Mouse (Mus musculus) intestine, embryonic 15.5 days (tissue): ENCODE data around the gene Dhdds. TPM values are rescaled to one million over a fixed set of nuclear protein-coding genes. Genes with fewer than 3 reads are reported as not detected.

Source experiments
- ATAC-seq: fragments of 200-750 bp; cut with Nextera tagmentation; 2 replicates; pipeline ENCODE4 v1.8.0; 2017; ENCODE audit warnings: moderate TSS enrichment, moderate library complexity
- H3K27ac ChIP-seq: fragments of 300-500 bp; sonication (generic); 2 replicates; pipeline ENCODE4 v1.5.1; 2015; ENCODE audit warnings: mild to moderate bottlenecking, inconsistent platforms
- H3K27me3 ChIP-seq: fragments of 300-500 bp; sonication (generic); replicated peaks from 2 replicates; pipeline ENCODE4 v1.6.1; 2015; ENCODE audit warnings: inconsistent platforms
- H3K36me3 ChIP-seq: fragments of 300-500 bp; sonication (generic); 2 replicates; pipeline ENCODE4 v1.6.1; 2015; ENCODE audit warnings: inconsistent platforms
- H3K4me1 ChIP-seq: fragments of 300-500 bp; sonication (generic); replicated peaks from 2 replicates; pipeline ENCODE4 v1.6.1; 2015; ENCODE audit warnings: inconsistent platforms
- H3K4me2 ChIP-seq: fragments of 300-500 bp; sonication (generic); replicated peaks from 2 replicates; pipeline ENCODE4 v1.6.1; 2015; ENCODE audit warnings: mild to moderate bottlenecking, inconsistent platforms
- H3K4me3 ChIP-seq: fragments of 300-500 bp; sonication (generic); replicated peaks from 2 replicates; pipeline ENCODE4 v1.5.1; 2015; ENCODE audit warnings: inconsistent platforms
- H3K9ac ChIP-seq: fragments of 300-500 bp; sonication (generic); 2 replicates; pipeline ENCODE4 v1.6.1; 2015; ENCODE audit warnings: inconsistent platforms
- H3K9me3 ChIP-seq: fragments of 300-500 bp; sonication (generic); 2 replicates; pipeline ENCODE4 v1.6.1; 2016; ENCODE audit warnings: inconsistent platforms
- WGBS: fragments of 180-500 bp; shearing (Covaris S2); methylation state at CpG from one replicate; pipeline ENCODE4 v1.1.7; 2015; 5-methylcytosine and 5-hydroxymethylcytosine counted together
- polyA plus RNA-seq: library from polyadenylated mRNA; unstranded; fragments of >200 nt; fragmentation: Nextera tagmentation; extraction: Ambion mirVana; gene quantifications from 2 replicates; pipeline ENCODE4 v1.2.1, GENCODE M21; 2015

Dhdds gene
- polyA plus RNA-seq, 1 experiment from 2014 or later: 41.9 TPM

DNA sequence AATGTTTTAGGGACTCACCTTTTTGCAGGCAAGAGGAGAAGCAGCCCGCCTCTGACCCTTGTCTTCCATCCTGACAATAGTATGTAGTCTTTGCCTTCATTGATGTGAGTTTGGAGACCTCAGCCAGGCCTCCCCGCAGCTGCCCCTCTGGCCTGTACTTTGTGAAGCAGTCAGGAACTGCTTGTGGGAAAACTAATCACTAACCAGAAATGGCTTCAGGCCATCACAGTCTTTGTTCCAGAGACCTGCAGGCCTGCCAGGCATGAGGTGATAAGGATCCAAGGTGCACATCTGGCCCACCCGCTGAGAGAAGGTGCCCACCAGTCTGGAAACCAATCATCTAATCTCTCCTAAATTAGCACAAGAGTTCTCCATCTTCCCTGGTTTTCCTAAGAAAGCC, 68.9 kb downstream of the Dhdds start:
- WGBS: 79% methylated on average over 3 of the region's 3 CpGs
- Histone ChIP-seq H3K4me1 (0 out of 2 replicates have a peak, but pooled peaks cover 6% of the 10 kb centered on the region), H3K36me3 (no peaks in the 10 kb centered on the region), H3K27ac (no peak overlapping the region), H3K4me2 (no peak overlapping the region), H3K9ac (no peak overlapping the region), H3K9me3 (no peaks in the 10 kb centered on the region), H3K4me3 (no peak overlapping the region), H3K27me3 (no peaks in the 10 kb centered on the region)
- ATAC-seq: no peak

DNA sequence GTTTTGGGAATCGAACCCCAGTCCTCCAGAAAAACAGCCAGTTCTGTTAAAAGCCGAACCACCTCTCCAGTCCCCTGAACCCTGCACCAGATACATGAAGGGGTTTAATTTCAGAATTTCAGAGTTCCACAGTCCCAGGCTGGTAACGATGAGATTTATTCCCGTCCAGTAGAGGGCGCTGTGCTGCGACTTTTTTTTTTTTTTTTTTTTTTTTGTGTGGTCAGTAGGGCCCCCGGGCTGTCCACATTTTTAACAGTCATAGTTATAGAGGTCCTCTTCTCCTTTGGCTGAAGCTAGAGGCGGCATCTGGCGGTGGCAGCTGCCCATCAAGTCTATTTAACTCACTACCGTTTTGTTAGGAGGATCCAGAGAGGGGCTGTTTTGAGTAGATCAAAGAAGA, 69.4 kb downstream of the Dhdds start:
- Histone ChIP-seq H3K36me3 (no peaks in the 10 kb centered on the region), H3K4me3 (no peak overlapping the region), H3K27me3 (no peaks in the 10 kb centered on the region), H3K4me1 (0 out of 2 replicates have a peak, but pooled peaks cover 6% of the 10 kb centered on the region), H3K27ac (no peak overlapping the region), H3K9me3 (no peaks in the 10 kb centered on the region), H3K4me2 (no peak overlapping the region), H3K9ac (no peak overlapping the region)
- ATAC-seq: no peak
- WGBS: 18% methylated on average over 10 of the region's 10 CpGs

DNA sequence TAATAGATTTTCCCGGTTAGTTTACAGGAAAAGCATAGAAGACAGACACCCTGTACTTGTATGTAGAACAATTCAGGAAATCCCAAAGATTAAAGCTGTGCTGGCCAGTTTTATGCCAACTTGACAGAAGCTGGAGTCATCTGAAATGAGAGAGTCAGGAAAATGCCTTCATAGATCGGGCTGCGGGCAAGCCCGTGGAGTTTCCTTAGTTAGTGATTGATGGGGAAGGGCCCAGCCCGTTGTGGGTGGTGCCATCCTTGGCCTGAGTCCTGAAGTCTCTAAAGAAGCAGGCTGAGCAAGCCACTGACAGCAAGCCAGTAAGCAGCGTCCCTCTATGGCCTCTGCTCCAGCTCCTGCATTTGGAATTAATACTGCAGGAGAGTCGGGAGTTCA, 71.4 kb downstream of the Dhdds start:
- no peaks in the 10 kb centered on the region for H3K9me3 ChIP-seq
- 0 out of 2 replicates have a peak, but pooled peaks cover 6% of the 10 kb centered on the region for H3K4me1 ChIP-seq
- H3K27me3 ChIP-seq: no peaks in the 10 kb centered on the region
- 0 out of 2 replicates have a peak overlapping the region, but pooled peaks have one; percentile 11 for H3K27ac ChIP-seq
- no peak for ATAC-seq
- 0 out of 2 replicates have a peak overlapping the region, but pooled peaks have one; percentile 22 for H3K4me2 ChIP-seq
- no peak overlapping the region for H3K9ac ChIP-seq
- WGBS: 15% methylated on average over 7 of the region's 7 CpGs
- no peaks in the 10 kb centered on the region for H3K36me3 ChIP-seq
- no peak overlapping the region for H3K4me3 ChIP-seq

- Histone ChIP-seq H3K4me3 (no peak overlapping the region), H3K4me1 (0 out of 2 replicates have a peak, but pooled peaks cover 6% of the 10 kb centered on the region), H3K4me2 (0 out of 2 replicates have a peak overlapping the region, but pooled peaks have one; percentile 22), H3K9ac (no peak overlapping the region), H3K36me3 (no peaks in the 10 kb centered on the region), H3K27me3 (no peaks in the 10 kb centered on the region), H3K9me3 (no peaks in the 10 kb centered on the region), H3K27ac (0 out of 2 replicates have a peak overlapping the region, but pooled peaks have one; percentile 11)
- ATAC-seq: no peak
- 36% methylated on average over 15 of the region's 15 CpGs for WGBS
These were observed 72.0 kb downstream of the Dhdds start for GRCm38 (mm10) chr4:133928576-133929277.

GRCm38 (mm10) chr4:133925204-133925603, 75.5 kb downstream of the Dhdds start:
- no peak overlapping the region for H3K4me3 ChIP-seq
- no peak overlapping the region for H3K9ac ChIP-seq
- no peaks in the 10 kb centered on the region for H3K36me3 ChIP-seq
- no peak overlapping the region for H3K27ac ChIP-seq
- ATAC-seq: no peak
- no peaks in the 10 kb centered on the region for H3K27me3 ChIP-seq
- H3K4me1 ChIP-seq: 0 out of 2 replicates have a peak, but pooled peaks cover 6% of the 10 kb centered on the region
- no peaks in the 10 kb centered on the region for H3K9me3 ChIP-seq
- H3K4me2 ChIP-seq: no peak overlapping the region
- 57% methylated on average over 4 of the region's 4 CpGs for WGBS

DNA sequence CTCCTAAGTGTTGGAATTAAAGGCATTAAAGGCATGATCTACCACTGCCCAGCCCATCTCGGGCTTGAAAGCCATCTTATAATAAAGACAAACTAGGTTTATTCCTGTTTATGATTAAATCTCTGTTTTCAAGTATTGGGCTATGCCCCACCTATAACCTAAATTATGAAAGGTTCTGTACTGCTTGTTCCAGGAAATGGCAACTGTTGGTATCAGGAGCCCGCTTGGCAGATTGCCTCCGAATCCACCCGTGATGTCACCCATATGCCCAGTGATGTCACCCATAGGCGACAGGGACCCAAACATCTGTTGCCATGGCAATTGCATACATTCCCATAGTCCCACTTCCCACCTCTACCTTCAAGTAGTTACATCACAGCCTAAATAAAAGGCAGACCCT, 77.0 kb downstream of the Dhdds start:
- Histone ChIP-seq H3K27ac (no peak overlapping the region), H3K9me3 (no peaks in the 10 kb centered on the region), H3K4me2 (no peak overlapping the region), H3K4me3 (no peak overlapping the region), H3K9ac (no peak overlapping the region), H3K36me3 (no peaks in the 10 kb centered on the region), H3K4me1 (no peaks in the 10 kb centered on the region), H3K27me3 (no peaks in the 10 kb centered on the region)
- no peak for ATAC-seq
- WGBS: 92% methylated on average over 5 of the region's 5 CpGs

Other genes starting within 250 kb of the Dhdds start
- gene Arid1a, start 244.1 kb downstream of the Dhdds start, polyA plus RNA-seq: 21.6 and 24.9 TPM in 2 replicates
- gene Rps6ka1, start 113.1 kb downstream of the Dhdds start, polyA plus RNA-seq: 124 and 133 TPM in 2 replicates
- gene Hmgn2, start 32.3 kb downstream of the Dhdds start, polyA plus RNA-seq: 1,763 and 2,086 TPM in 2 replicates
- 0.05 and 0.10 TPM in 2 replicates for gene Lin28a, start 17.9 kb upstream of the Dhdds start, polyA plus RNA-seq
- not detected in 2 replicates for gene Zfp683, start 52.9 kb upstream of the Dhdds start, polyA plus RNA-seq
- 14.9 and 16.6 TPM in 2 replicates for gene Crybg2, start 59.9 kb upstream of the Dhdds start, polyA plus RNA-seq
- gene Cd52, start 94.2 kb upstream of the Dhdds start, polyA plus RNA-seq: 27.0 and 29.7 TPM in 2 replicates
- 4.4 and 6.0 TPM in 2 replicates for gene Ubxn11, start 101.7 kb upstream of the Dhdds start, polyA plus RNA-seq
- gene Sh3bgrl3, start 127.9 kb upstream of the Dhdds start, polyA plus RNA-seq: 362 and 375 TPM in 2 replicates
- 90.0 and 91.6 TPM in 2 replicates for gene Cep85, start 186.2 kb upstream of the Dhdds start, polyA plus RNA-seq
- not detected in 2 replicates for gene Gm7534, start 202.1 kb upstream of the Dhdds start, polyA plus RNA-seq
- 0.19 and 0.43 TPM in 2 replicates for gene Catsper4, start 226.5 kb upstream of the Dhdds start, polyA plus RNA-seq
- 12.2 and 12.7 TPM in 2 replicates for gene Cnksr1, start 237.5 kb upstream of the Dhdds start, polyA plus RNA-seq
- gene E130218I03Rik, start 242.7 kb upstream of the Dhdds start, polyA plus RNA-seq: 0.23 and 0.34 TPM in 2 replicates
- 16.4 and 16.7 TPM in 2 replicates for gene Zfp593, start 244.7 kb upstream of the Dhdds start, polyA plus RNA-seq
- not detected in 2 replicates for gene Gm30191, start 246.0 kb upstream of the Dhdds start, polyA plus RNA-seq